Mouse (Mus musculus): ENCODE measurements around the gene Gm11487.
"Not testable (repeated sequence)": the region's sequence is repeated elsewhere in the genome, so short reads cannot be mapped to it uniquely, and the experiment has no call there.

Gene Gm11487

DNA sequence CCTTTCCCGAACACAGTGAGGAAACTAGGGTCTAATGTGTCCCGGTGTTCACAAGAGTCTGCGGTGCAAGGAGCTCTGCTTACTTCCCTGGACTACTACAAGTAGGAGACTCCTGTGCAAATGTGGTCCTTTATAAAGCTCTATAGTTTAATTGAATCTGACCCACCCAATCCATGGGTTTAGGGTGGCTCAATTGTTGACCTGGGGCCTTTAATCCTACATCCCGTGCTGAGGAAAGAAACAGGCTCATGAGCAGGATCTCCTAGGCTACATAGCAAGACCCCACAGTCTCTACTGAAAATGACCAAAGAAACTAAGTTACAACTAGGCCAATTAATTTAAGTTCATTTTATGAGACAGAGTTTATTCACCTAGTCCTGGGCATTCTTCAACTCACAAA is at the start of gene Gm11487:
TSS of gene Gm11487 (minus strand) at position 101 of the 400 bp plus-strand sequence.
- DNase-seq, result not testable (repeated sequence)

DNA sequence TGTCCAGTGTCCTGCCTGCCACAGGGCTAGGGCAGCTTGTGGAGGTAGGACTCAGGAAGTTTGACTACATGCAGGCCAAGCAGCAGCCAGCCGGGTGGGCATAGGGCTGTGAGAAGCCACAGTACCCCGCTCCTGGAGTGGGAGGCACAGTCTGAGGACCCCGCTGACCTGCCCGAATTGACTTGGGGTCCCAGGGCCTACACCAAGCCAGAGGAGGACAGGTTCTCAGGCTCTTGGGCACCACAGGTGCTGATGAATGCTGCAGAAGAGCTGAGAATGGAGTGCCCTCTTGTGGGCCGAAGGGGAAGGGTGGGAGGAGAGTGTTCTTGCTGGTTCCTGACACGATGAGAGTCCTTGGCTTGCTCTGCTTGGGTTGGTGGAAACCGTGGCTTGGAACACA is 39.8 kb upstream of the Gm11487 start:
- no peak for DNase-seq

- DNase-seq, result no peak
These were observed 37.7 kb upstream of the Gm11487 start for GRCm38 (mm10) chr4:73442568-73442967.

- no peak for DNase-seq
These were observed 21.0 kb upstream of the Gm11487 start for GRCm38 (mm10) chr4:73425903-73426302.

GRCm38 (mm10) chr4:73423049-73423448 is 18.2 kb upstream of the Gm11487 start:
- DNase-seq, result no peak

- DNase-seq, result no peak
These were observed 38.3 kb downstream of the Gm11487 start for GRCm38 (mm10) chr4:73366534-73366933.

All from cerebellum, adult 9-11 months (tissue).